Mouse (Mus musculus): ENCODE data around the gene Zmynd8. TPM values are rescaled to one million over a fixed set of nuclear protein-coding genes. Genes with fewer than 3 reads are reported as not detected.

Gene Zmynd8
- total and polyA plus RNA-seq, 3 experiments, result 30.3 to 89.2 (median 41.6) TPM

GRCm38 (mm10) chr2:165745306-165746098, 153.3 kb downstream of the Zmynd8 start:
- Histone ChIP-seq H3K27me3 (ENCODE audit: control insufficient read depth in 1 of 2, insufficient read depth in 2 of 2, low read length in 2 of 2) (no peaks in the 10 kb centered on the region; a peak in 1 of 4 replicates), H3K36me3 (ENCODE audit: control insufficient read depth in 1 of 2, insufficient read depth in 2 of 2, low read length in 2 of 2) (no peaks in the 10 kb centered on the region), H3K4me3 (ENCODE audit: control insufficient read depth in 1 of 2, insufficient read depth in 1 of 2, low read depth in 2 of 2, low read length in 2 of 2) (no peak overlapping the region), H3K4me1 (ENCODE audit: control insufficient read depth in 1 of 2, insufficient read depth in 2 of 2, low read length in 2 of 2) (no peaks in the 10 kb centered on the region), H3K27ac (ENCODE audit: control insufficient read depth, low read depth, low read length) (no peak overlapping the region), H3K9ac (ENCODE audit: control insufficient read depth, low read depth, low read length, poor library complexity, severe bottlenecking) (no peak overlapping the region), H3K79me2 (ENCODE audit: control insufficient read depth, insufficient read depth, low read length, poor library complexity) (no peaks in the 10 kb centered on the region), H3K9me3 (replicated peaks; ENCODE audit: insufficient read depth, low read length) (no peaks in the 10 kb centered on the region)
- TF ChIP-seq POLR2AphosphoS2 (IDR thresholded peaks at IDR 0.05; ENCODE audit: low read length) (no peak), ZC3H11A (IDR thresholded peaks at IDR 0.05; ENCODE audit: low read depth, low read length) (no peak), SMC3 (IDR thresholded peaks at IDR 0.05; ENCODE audit: low read depth, low read length) (no peak), NRF1 (IDR thresholded peaks at IDR 0.05; ENCODE audit: insufficient read depth, low read depth, low read length, poor library complexity, severe bottlenecking) (no peak), MEF2A (IDR thresholded peaks at IDR 0.05; ENCODE audit: extremely low read depth, insufficient replicate concordance, low read depth, low read length, poor library complexity, severe bottlenecking) (no peak), RCOR1 (IDR thresholded peaks at IDR 0.05; ENCODE audit: low read depth, low read length) (no peak), CHD2 (IDR thresholded peaks at IDR 0.05; ENCODE audit: low read length) (no peak), MAZ (IDR thresholded peaks at IDR 0.05; ENCODE audit: low read depth, low read length) (no peak), NELFE (IDR thresholded peaks at IDR 0.05; ENCODE audit: low read depth, low read length) (no peak), MXI1 (IDR thresholded peaks at IDR 0.05; ENCODE audit: low read depth, low read length) (no peak), GATA1 (IDR thresholded peaks at IDR 0.05; ENCODE audit: low read depth, low read length) (no peak), MYB (IDR thresholded peaks at IDR 0.05; ENCODE audit: low read depth, low read length) (no peak), ETS1 (IDR thresholded peaks at IDR 0.05; ENCODE audit: low read depth, low read length) (no peak), EP300 (IDR thresholded peaks at IDR 0.05; ENCODE audit: low read depth in 1 of 2, low read length in 2 of 2) (no peak), MAX (IDR thresholded peaks at IDR 0.05; ENCODE audit: low read length) (no peak), USF1 (IDR thresholded peaks at IDR 0.05; ENCODE audit: low read depth, low read length) (no peak), USF2 (IDR thresholded peaks at IDR 0.05; ENCODE audit: borderline replicate concordance in 1 of 2, insufficient read depth in 1 of 2, low read depth in 1 of 2, low read length in 2 of 2) (no peak), HCFC1 (IDR thresholded peaks at IDR 0.05; ENCODE audit: low read depth, low read length) (no peak), UBTF (IDR thresholded peaks at IDR 0.05; ENCODE audit: borderline replicate concordance, insufficient read depth, low read depth, low read length) (no peak), E2F4 (IDR thresholded peaks at IDR 0.05; ENCODE audit: borderline replicate concordance, low read depth, low read length) (no peak)
- no peak for DNase-seq (ENCODE audit: low read depth, low spot score)

All from MEL (cell line).